Mouse (Mus musculus) erythroblast, embryonic 14.5 days (primary cell): ENCODE data around the gene Slc6a6. TPM values are rescaled to one million over a fixed set of nuclear protein-coding genes. Genes with fewer than 3 reads are reported as not detected.

Experiments used
- H3K27me3 ChIP-seq: 2 replicates; pipeline ENCODE4 v1.6.1; 2012; ENCODE audit warnings: inconsistent platforms; ENCODE audit not compliant: control insufficient read depth
- H3K36me3 ChIP-seq: 2 replicates; pipeline ENCODE4 v1.6.1; 2012; ENCODE audit warnings: mild to moderate bottlenecking, inconsistent platforms; ENCODE audit not compliant: control insufficient read depth
- H3K4me1 ChIP-seq: 2 replicates; pipeline ENCODE4 v1.6.1; 2012; ENCODE audit warnings: inconsistent platforms; ENCODE audit not compliant: control insufficient read depth
- H3K4me3 ChIP-seq: replicated peaks from 2 replicates; pipeline ENCODE3; 2012; ENCODE audit warnings: moderate library complexity, mild to moderate bottlenecking, inconsistent platforms
- H3K9me3 ChIP-seq: 2 replicates; pipeline ENCODE4 v1.6.1; 2012; ENCODE audit warnings: low read length, inconsistent platforms, mixed read lengths; ENCODE audit not compliant: control insufficient read depth
- GATA1 ChIP-seq: IDR thresholded peaks from 2 replicates; pipeline ENCODE4 v1.6.1; 2012; ENCODE audit warnings: low read length, inconsistent platforms, mixed read lengths
- TAL1 ChIP-seq: IDR thresholded peaks from 3 replicates; pipeline ENCODE4 v1.6.1; 2012; ENCODE audit warnings: low read length, inconsistent platforms, mixed read lengths
- polyA plus RNA-seq: library from polyadenylated mRNA; stranded (reverse); fragments of >175 nt; gene quantifications from 2 replicates; pipeline ENCODE4 v1.2.3, GENCODE M21; 2012

Slc6a6 gene
- polyA plus RNA-seq, 1 experiment: 0.45 TPM

DNA sequence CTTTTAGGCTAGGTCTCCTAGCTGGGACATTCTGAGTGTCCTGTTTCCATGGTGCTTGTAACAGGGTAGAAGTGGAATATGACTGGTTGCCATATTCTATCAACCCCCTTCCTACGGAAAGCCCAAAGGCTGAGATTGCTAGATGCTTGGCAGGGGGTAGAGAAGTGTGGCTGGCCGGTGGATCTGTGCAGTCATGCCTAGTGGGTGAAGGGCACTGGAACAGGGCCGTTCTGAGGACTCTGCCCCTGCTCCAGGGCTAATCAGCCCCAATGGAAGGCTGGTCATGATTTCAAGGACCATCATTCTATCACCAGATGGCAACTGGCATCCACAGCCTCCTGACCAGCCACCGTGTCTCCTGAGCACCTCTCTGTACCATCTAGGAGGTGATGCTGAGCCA lies 7.7 kb downstream of the Slc6a6 start:
- H3K9me3 ChIP-seq: no peaks in the 10 kb centered on the region
- TF ChIP-seq TAL1: no peak
- TF ChIP-seq GATA1: no peak
- H3K4me3 ChIP-seq: no peak overlapping the region
- H3K27me3 ChIP-seq: no peaks in the 10 kb centered on the region
- peaks cover 12% of the 10 kb centered on the region for H3K4me1 ChIP-seq
- H3K36me3 ChIP-seq: peaks cover 23% of the 10 kb centered on the region

DNA sequence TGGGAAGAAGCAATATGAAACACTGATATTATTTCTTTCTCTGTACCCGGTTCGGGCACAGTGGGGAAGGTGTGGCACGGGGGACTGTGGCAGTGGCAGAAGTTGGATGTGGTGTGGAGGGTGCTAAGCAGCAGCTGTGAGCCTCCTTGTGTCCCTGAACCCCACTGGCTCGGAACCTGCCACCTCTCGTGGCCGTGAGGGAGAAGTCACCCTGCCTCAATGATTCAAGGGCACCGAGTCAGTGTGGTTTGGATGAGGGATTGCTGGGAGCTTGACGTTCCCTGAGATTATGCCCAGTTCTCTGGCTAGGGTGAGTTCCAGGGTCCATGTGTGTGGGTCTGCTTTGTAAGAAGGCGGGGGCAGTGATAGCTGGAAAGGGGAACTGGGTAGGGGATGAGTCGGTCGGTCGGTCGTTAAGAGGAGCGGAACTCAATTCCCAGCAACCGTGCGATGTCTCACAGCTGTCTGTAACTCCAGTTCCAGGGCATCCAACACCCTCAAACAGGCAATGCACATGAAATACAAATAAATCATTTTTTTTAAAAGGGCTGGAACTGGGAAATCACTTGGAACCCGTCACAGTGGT lies 9.5 kb downstream of the Slc6a6 start:
- Histone ChIP-seq H3K4me1 (peaks cover 10% of the 10 kb centered on the region), H3K4me3 (no peak overlapping the region), H3K9me3 (no peaks in the 10 kb centered on the region), H3K27me3 (no peaks in the 10 kb centered on the region), H3K36me3 (peaks cover 23% of the 10 kb centered on the region)
- TF ChIP-seq TAL1 (no peak), GATA1 (no peak)

DNA sequence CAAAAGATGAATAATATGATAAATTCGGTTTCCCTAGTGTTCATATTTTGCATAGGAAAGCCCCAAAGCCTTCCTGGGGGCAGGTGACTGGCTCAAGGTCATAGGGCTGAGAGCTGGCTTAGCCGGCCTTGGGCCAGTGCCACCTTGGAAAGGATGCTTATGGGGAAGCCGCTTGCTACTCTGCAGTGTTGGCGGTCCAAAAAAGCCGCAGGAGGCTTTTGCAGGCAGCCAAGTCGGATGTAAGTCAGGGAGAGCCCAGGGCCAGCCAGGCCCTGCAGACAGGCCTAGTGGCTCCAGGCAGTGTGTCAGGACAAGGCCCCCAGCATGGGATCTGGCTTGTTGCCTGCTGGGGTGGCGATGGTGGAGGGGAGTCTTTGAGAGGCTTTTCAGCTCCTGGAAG lies 10.8 kb downstream of the Slc6a6 start:
- Histone ChIP-seq H3K9me3 (no peaks in the 10 kb centered on the region), H3K27me3 (no peaks in the 10 kb centered on the region), H3K36me3 (peaks cover 27% of the 10 kb centered on the region), H3K4me1 (peaks cover 12% of the 10 kb centered on the region), H3K4me3 (no peak overlapping the region)
- TF ChIP-seq TAL1: no peak
- no peak for TF ChIP-seq GATA1

- peaks cover 23% of the 10 kb centered on the region for H3K36me3 ChIP-seq
- peaks cover 15% of the 10 kb centered on the region for H3K4me1 ChIP-seq
- no peaks in the 10 kb centered on the region for H3K9me3 ChIP-seq
- no peak overlapping the region for H3K4me3 ChIP-seq
- TF ChIP-seq GATA1: no peak
- no peak for TF ChIP-seq TAL1
- H3K27me3 ChIP-seq: no peaks in the 10 kb centered on the region
Observed at GRCm38 (mm10) chr6:91698831-91699230, 15.0 kb downstream of the Slc6a6 start.

GRCm38 (mm10) chr6:91699482-91700200 lies 15.8 kb downstream of the Slc6a6 start:
- Histone ChIP-seq H3K9me3 (no peaks in the 10 kb centered on the region), H3K4me3 (no peak overlapping the region), H3K4me1 (peaks cover 15% of the 10 kb centered on the region)

GRCm38 (mm10) chr6:91700823-91701621 lies 17.2 kb downstream of the Slc6a6 start:
- no peak overlapping the region for H3K4me3 ChIP-seq
- H3K4me1 ChIP-seq: peaks cover 15% of the 10 kb centered on the region
- H3K36me3 ChIP-seq: peaks cover 20% of the 10 kb centered on the region
- TF ChIP-seq TAL1 (no peak), GATA1 (no peak)
- H3K9me3 ChIP-seq: no peaks in the 10 kb centered on the region
- no peaks in the 10 kb centered on the region for H3K27me3 ChIP-seq

More at GRCm38 (mm10) chr6:91699482-91700200, 15.8 kb downstream of the Slc6a6 start:
- Histone ChIP-seq H3K36me3 (peaks cover 23% of the 10 kb centered on the region), H3K27me3 (no peaks in the 10 kb centered on the region)
- TF ChIP-seq TAL1 (no peak), GATA1 (no peak)

GRCm38 (mm10) chr6:91703459-91703858 lies 19.6 kb downstream of the Slc6a6 start:
- TF ChIP-seq GATA1: no peak
- TF ChIP-seq TAL1: no peak
- Histone ChIP-seq H3K27me3 (no peaks in the 10 kb centered on the region), H3K9me3 (peaks cover 3% of the 10 kb centered on the region; the same call in 1 of the 2 replicates), H3K4me3 (no peak overlapping the region), H3K36me3 (peaks cover 29% of the 10 kb centered on the region), H3K4me1 (peaks cover 15% of the 10 kb centered on the region)

GRCm38 (mm10) chr6:91704446-91704845 lies 20.6 kb downstream of the Slc6a6 start:
- no peaks in the 10 kb centered on the region for H3K27me3 ChIP-seq
- TF ChIP-seq GATA1 (no peak), TAL1 (no peak)
- H3K4me3 ChIP-seq: no peak overlapping the region
- peaks cover 6% of the 10 kb centered on the region for H3K9me3 ChIP-seq
- peaks cover 8% of the 10 kb centered on the region for H3K4me1 ChIP-seq
- peaks cover 27% of the 10 kb centered on the region for H3K36me3 ChIP-seq

DNA sequence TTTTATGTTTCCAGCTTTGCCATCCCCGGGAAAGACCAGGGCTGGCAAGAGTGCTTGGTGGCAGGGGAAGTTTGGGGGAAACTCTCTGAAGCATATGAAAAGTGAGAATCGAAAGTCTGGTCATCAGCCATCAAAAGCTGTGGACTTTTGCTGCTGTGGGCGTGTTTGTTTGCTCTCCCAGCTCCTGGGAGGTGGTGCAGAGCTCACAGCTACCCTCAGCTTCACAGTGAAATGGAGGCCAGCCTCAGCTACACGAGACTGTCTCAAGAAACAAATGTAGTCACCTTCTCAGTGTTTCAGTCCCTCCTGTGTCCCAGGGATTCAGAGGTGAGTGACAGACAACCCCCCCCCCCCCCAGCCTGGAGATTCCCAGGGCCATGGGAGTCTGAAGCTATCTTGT lies 21.8 kb downstream of the Slc6a6 start:
- no peak for TF ChIP-seq TAL1
- no peak for TF ChIP-seq GATA1
- no peak overlapping the region for H3K4me3 ChIP-seq
- peaks cover 6% of the 10 kb centered on the region for H3K9me3 ChIP-seq
- H3K36me3 ChIP-seq: peaks cover 23% of the 10 kb centered on the region
- peaks cover 4% of the 10 kb centered on the region for H3K4me1 ChIP-seq
- no peaks in the 10 kb centered on the region for H3K27me3 ChIP-seq
